ENCODE assay signal across 9 mouse cellular contexts in the genomic region with DNA sequence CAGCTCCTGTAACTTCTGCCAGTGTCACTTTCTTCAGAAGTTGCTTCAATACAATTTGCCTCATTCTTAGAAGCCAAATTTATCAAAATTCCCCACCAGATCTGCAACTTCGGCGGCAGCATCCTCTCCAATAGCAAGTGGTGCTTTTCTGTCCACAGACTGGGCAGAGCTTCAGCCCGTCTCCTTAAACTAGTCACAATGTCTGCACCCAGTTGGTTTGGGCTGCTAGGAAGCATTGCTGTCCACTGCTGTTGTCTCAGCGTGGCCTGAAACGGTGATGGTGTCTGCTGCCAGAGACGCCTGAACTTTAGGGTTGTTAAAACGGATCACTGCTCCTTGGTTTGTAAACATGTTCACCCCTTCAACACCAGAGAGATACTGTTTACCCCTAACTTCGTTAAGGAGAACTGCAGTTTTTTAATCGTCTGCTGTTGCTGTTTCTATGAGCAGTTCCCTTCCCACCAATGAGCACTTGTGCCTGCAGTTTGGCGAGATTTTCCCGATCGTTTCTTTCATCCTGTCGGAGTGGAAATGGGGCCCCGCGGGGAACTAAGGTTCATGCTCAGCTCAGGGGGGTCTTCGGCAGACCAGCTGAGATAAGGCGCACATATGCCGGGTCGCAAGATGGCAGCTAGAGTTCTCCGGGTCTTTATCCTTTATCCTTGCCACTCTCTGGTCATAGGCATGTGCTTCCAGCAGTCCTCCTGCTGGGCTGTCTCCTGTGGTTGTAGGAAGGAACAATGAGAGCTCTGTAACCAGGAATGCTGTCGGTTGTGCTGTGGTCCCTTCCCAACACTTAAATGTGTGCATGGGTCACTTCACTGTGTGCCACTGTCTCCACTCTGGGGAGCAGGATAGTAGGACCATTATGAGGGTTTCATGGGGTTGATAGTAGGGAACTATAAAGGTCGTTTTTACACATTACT. TPM values are rescaled to one million over a fixed set of nuclear protein-coding genes. Genes with fewer than 3 reads are reported as not detected.
DNase-seq lines count a peak whose midpoint lies in the region; ATAC-seq and TF ChIP-seq lines count a peak whose summit lies in the region.
"Had no signal": no experiment of that assay in that cellular context is flagged by ENCODE, and none has a peak within 500 bp of the region (broad histone marks: within the 10 kb centered on the region; RNA-seq: fewer than 3 reads in every experiment).

No protein-coding gene starts in this region.

- no peak overlapping the region for H3K9ac ChIP-seq in embryonic facial prominence, embryonic 15.5 days
- no peak overlapping the region for H3K9ac ChIP-seq in hindbrain, postnatal 0 days (replicated peaks; ENCODE audit: low read length)
- H3K9ac ChIP-seq in neural tube, embryonic 14.5 days (replicated peaks; ENCODE audit: low read depth, low read length) = no peak overlapping the region
- H3K9ac ChIP-seq: liver, embryonic 12.5 days had no signal

- intact Hi-C loops in left cerebral cortex, postnatal 4 days (cut with DNase I) = no loop called here
- intact Hi-C loops in left cerebral cortex, postnatal 10 days (cut with DNase I) = loop anchor here (10.0 kb wide), 1 partner anchor 358 kb away; a partner anchor contains a TSS

- TF ChIP-seq CTCF in hindbrain, postnatal 0 days (IDR thresholded peaks at IDR 0.05; ENCODE audit: low read depth) = no peak

- peaks cover 7% of the 10 kb centered on the region; the same call in 1 of the 2 replicates for H3K4me1 ChIP-seq in embryonic facial prominence, embryonic 15.5 days
- peaks cover 4% of the 10 kb centered on the region; the same call in 1 of the 2 replicates for H3K4me1 ChIP-seq in hindbrain, postnatal 0 days (ENCODE audit: insufficient read depth, low read length)
- no peaks in the 10 kb centered on the region for H3K4me1 ChIP-seq in neural tube, embryonic 14.5 days (ENCODE audit: control insufficient read depth, insufficient read depth, low read length)
- H3K4me1 ChIP-seq: liver, embryonic 12.5 days had no signal

- H3K27me3 ChIP-seq in embryonic facial prominence, embryonic 15.5 days = no peaks in the 10 kb centered on the region
- H3K27me3 ChIP-seq in hindbrain, postnatal 0 days (ENCODE audit: insufficient read depth, low read length) = no peaks in the 10 kb centered on the region
- H3K27me3 ChIP-seq in neural tube, embryonic 14.5 days (ENCODE audit: control insufficient read depth, insufficient read depth, low read length) = no peaks in the 10 kb centered on the region

- no peak overlapping the region for H3K27ac ChIP-seq in embryonic facial prominence, embryonic 15.5 days (replicated peaks)
- H3K27ac ChIP-seq in hindbrain, postnatal 0 days = peak overlapping the region; percentile 36; the same call in 1 of the 2 replicates
- H3K27ac ChIP-seq in neural tube, embryonic 14.5 days (ENCODE audit: low read depth, low read length) = no peak overlapping the region
- H3K27ac ChIP-seq: liver, embryonic 12.5 days had no signal

- peak; percentile 53 for DNase-seq in left cerebral cortex, postnatal 4 days
- no peak for DNase-seq in left cerebral cortex, postnatal 10 days (ENCODE audit: extremely low spot score in 1 of 2, low spot score in 2 of 2)
- peak; percentile 20 for DNase-seq in hindbrain, postnatal 0 days (ENCODE audit: low spot score)

- H3K36me3 ChIP-seq in embryonic facial prominence, embryonic 15.5 days = no peaks in the 10 kb centered on the region
- H3K36me3 ChIP-seq in hindbrain, postnatal 0 days (ENCODE audit: insufficient read depth, low read length) = no peaks in the 10 kb centered on the region
- H3K36me3 ChIP-seq in neural tube, embryonic 14.5 days (ENCODE audit: control insufficient read depth, insufficient read depth, low read length) = no peaks in the 10 kb centered on the region
- H3K36me3 ChIP-seq: liver, embryonic 12.5 days had no signal

- no peaks in the 10 kb centered on the region for H3K9me3 ChIP-seq in embryonic facial prominence, embryonic 15.5 days (replicated peaks)
- no peaks in the 10 kb centered on the region for H3K9me3 ChIP-seq in hindbrain, postnatal 0 days (ENCODE audit: low read length)
- no peaks in the 10 kb centered on the region for H3K9me3 ChIP-seq in neural tube, embryonic 14.5 days (ENCODE audit: control insufficient read depth, low read length)
- H3K9me3 ChIP-seq: liver, embryonic 12.5 days had no signal

- peak overlapping the region; percentile 27 for H3K4me2 ChIP-seq in embryonic facial prominence, embryonic 15.5 days (replicated peaks)
- H3K4me2 ChIP-seq in hindbrain, postnatal 0 days (ENCODE audit: low read depth, low read length) = peak overlapping the region; percentile 45
- peak overlapping the region; percentile 35 for H3K4me2 ChIP-seq in neural tube, embryonic 14.5 days (ENCODE audit: low read depth, low read length)
- H3K4me2 ChIP-seq: liver, embryonic 12.5 days had no signal

- 35% methylated on average over 22 of the region's 22 CpGs for WGBS in embryonic facial prominence, embryonic 15.5 days
- WGBS in hindbrain, postnatal 0 days = 31% methylated on average over 22 of the region's 22 CpGs
- 40% methylated on average over 22 of the region's 22 CpGs for WGBS in neural tube, embryonic 14.5 days

- no peak for ATAC-seq in embryonic facial prominence, embryonic 15.5 days (ENCODE audit: insufficient number of reproducible peaks, low FRiP score, low TSS enrichment, low read depth)
- ATAC-seq in hindbrain, postnatal 0 days = peak; percentile 68
- ATAC-seq in neural tube, embryonic 14.5 days (ENCODE audit: low read depth) = no peak
- ATAC-seq in inflammation-experienced regulatory T-cells, adult 6 months = no peak
- no peak for ATAC-seq in erythroblast, adult 5-6 weeks (replicated peaks; ENCODE audit: low FRiP score, poor library complexity, severe bottlenecking)
- ATAC-seq: liver, embryonic 12.5 days had no signal

- 0 out of 2 replicates have a peak overlapping the region, but pooled peaks have one; percentile 13 for H3K4me3 ChIP-seq in embryonic facial prominence, embryonic 15.5 days (replicated peaks)
- peak overlapping the region; percentile 19; the same call in 1 of the 2 replicates for H3K4me3 ChIP-seq in hindbrain, postnatal 0 days (ENCODE audit: low read length)
- no peak overlapping the region for H3K4me3 ChIP-seq in neural tube, embryonic 14.5 days (ENCODE audit: low read depth, low read length)
- H3K4me3 ChIP-seq: liver, embryonic 12.5 days had no signal

RNA-seq across cellular contexts. Expression of a gene that starts 7.7 kb away (rescaled TPM):
- total RNA-seq in left cerebral cortex, postnatal 4 days (2021) = 1 to 10 TPM; 6.7 to 8.1 TPM
- total RNA-seq in left cerebral cortex, postnatal 10 days (2021) = 1 to 10 TPM; 6.7 to 7.6 TPM
- 4.7 and 4.9 TPM in 2 replicates for polyA plus RNA-seq in embryonic facial prominence, embryonic 15.5 days (2015; fragmentation: Nextera tagmentation; extraction: Ambion mirVana)
- total RNA-seq in hindbrain, postnatal 0 days (2014; rRNA removed) = 6.6 and 7.0 TPM in 2 replicates
- polyA plus RNA-seq in hindbrain, postnatal 0 days (2015; fragmentation: Nextera tagmentation; extraction: Ambion mirVana) = 3.4 and 3.7 TPM in 2 replicates
- polyA plus RNA-seq in neural tube, embryonic 14.5 days (2014; fragmentation: Nextera tagmentation; extraction: Ambion mirVana) = 4.2 and 4.8 TPM in 2 replicates
- not detected for polyA plus RNA-seq in inflammation-experienced regulatory T-cells, adult 6 months (2017; shearing (Covaris generic))
- total RNA-seq in erythroblast, adult 5-6 weeks (2015; ENCODE audit: low replicate concordance) = not detected in 2 replicates
- not detected in 2 replicates for total RNA-seq in erythroblast, adult 5-6 weeks (2017; ENCODE audit: low replicate concordance)
- total RNA-seq: neutrophil, adult 5-6 weeks had no signal

RNA-seq across cellular contexts. Expression of a gene that starts 20.8 kb away (rescaled TPM):
- 10 to 100 TPM; 24.1 to 24.7 TPM for total RNA-seq in left cerebral cortex, postnatal 4 days (2021)
- 10 to 100 TPM; 24.4 to 24.7 TPM for total RNA-seq in left cerebral cortex, postnatal 10 days (2021)
- polyA plus RNA-seq in embryonic facial prominence, embryonic 15.5 days (2015; fragmentation: Nextera tagmentation; extraction: Ambion mirVana) = 74.8 and 77.8 TPM in 2 replicates
- total RNA-seq in hindbrain, postnatal 0 days (2014; rRNA removed) = 27.1 and 49.8 TPM in 2 replicates
- polyA plus RNA-seq in hindbrain, postnatal 0 days (2015; fragmentation: Nextera tagmentation; extraction: Ambion mirVana) = 49.1 and 50.8 TPM in 2 replicates
- 34.9 and 38.2 TPM in 2 replicates for polyA plus RNA-seq in neural tube, embryonic 14.5 days (2014; fragmentation: Nextera tagmentation; extraction: Ambion mirVana)
- polyA plus RNA-seq in inflammation-experienced regulatory T-cells, adult 6 months (2017; shearing (Covaris generic)) = 10 to 100 TPM; 14.8 to 17.5 (median 15.4) TPM
- 1.9 and 16.9 TPM in 2 replicates for total RNA-seq in erythroblast, adult 5-6 weeks (2015; ENCODE audit: low replicate concordance)
- total RNA-seq in erythroblast, adult 5-6 weeks (2017; ENCODE audit: low replicate concordance) = 9.0 and 18.5 TPM in 2 replicates

Comparison
In these comparisons a context has a peak if more than half of its experiments do, and no peak if none do; other contexts are left out.
1. DNase-seq: peak in left cerebral cortex, postnatal 4 days (single experiment) and hindbrain, postnatal 0 days (single experiment); none in left cerebral cortex, postnatal 10 days (0 of 2).
2. Peak in every context shown above with its lines, with median percentiles within 50 percentile points of each other: H3K4me2 ChIP-seq.